Mouse (Mus musculus) cerebellum, adult 2 months (tissue): ENCODE data around the gene Sbf2. TPM values are rescaled to one million over a fixed set of nuclear protein-coding genes. Genes with fewer than 3 reads are reported as not detected.

Source experiments
- DNase-seq, 2 experiments: peaks; one replicate each; pipeline ENCODE4 v3.0.0; 2021
- H3K27ac ChIP-seq: fragments of 200-500 bp; 2 replicates; pipeline ENCODE4 v1.5.1; 2012; ENCODE audit warnings: low read length, control low read depth, inconsistent platforms; ENCODE audit not compliant: insufficient read depth
- H3K27me3 ChIP-seq: fragments of 200-500 bp; 2 replicates; pipeline ENCODE4 v1.6.1; 2012; ENCODE audit warnings: inconsistent platforms, mild to moderate bottlenecking, low read length, moderate library complexity; ENCODE audit not compliant: control insufficient read depth, insufficient read depth
- H3K4me1 ChIP-seq: fragments of 200-500 bp; 2 replicates; pipeline ENCODE4 v1.6.1; 2011; ENCODE audit warnings: low read length; ENCODE audit not compliant: control insufficient read depth, insufficient read depth
- H3K4me3 ChIP-seq: fragments of 200-500 bp; replicated peaks from 2 replicates; pipeline ENCODE3; 2011; ENCODE audit warnings: mild to moderate bottlenecking, low read depth, low read length, control low read depth; ENCODE audit not compliant: insufficient read depth
- CTCF ChIP-seq: fragments of 200-500 bp; IDR thresholded peaks from 2 replicates; pipeline ENCODE4 v1.5.1; 2011; ENCODE audit warnings: low read depth, mild to moderate bottlenecking, control low read depth, low read length, moderate library complexity, borderline replicate concordance; ENCODE audit not compliant: insufficient read depth
- POLR2A ChIP-seq: fragments of 200-500 bp; IDR thresholded peaks from 2 replicates; pipeline ENCODE4 v1.6.1; 2011; ENCODE audit warnings: low read length, control low read depth, borderline replicate concordance; ENCODE audit not compliant: insufficient read depth
- WGBS: fragments of 180-500 bp; shearing (Covaris S2); methylation state at CpG from one replicate; pipeline ENCODE4 v1.1.7; 2018; 5-methylcytosine and 5-hydroxymethylcytosine counted together
- polyA plus RNA-seq: library from polyadenylated mRNA; depleted of rRNA; stranded (reverse); fragments of >200 nt; gene quantifications from 2 replicates; pipeline ENCODE4 v1.2.3, GENCODE M21; 2012

The Sbf2 gene
- polyA plus RNA-seq, 1 experiment: 34.7 TPM

GRCm38 (mm10) chr7:110491038-110491437, 123.7 kb downstream of the Sbf2 start:
- 87% methylated on average over 5 of the region's 5 CpGs for WGBS
- no peak for TF ChIP-seq CTCF
- no peak for TF ChIP-seq POLR2A
- no peaks in the 10 kb centered on the region for H3K4me1 ChIP-seq
- no peak overlapping the region for H3K27ac ChIP-seq
- DNase-seq: no peak
- no peak overlapping the region for H3K4me3 ChIP-seq
- H3K27me3 ChIP-seq: no peaks in the 10 kb centered on the region

- no peak overlapping the region for H3K27ac ChIP-seq
- 53% methylated on average over 5 of the region's 5 CpGs for WGBS
These were observed 129.7 kb downstream of the Sbf2 start for GRCm38 (mm10) chr7:110485051-110485450.

GRCm38 (mm10) chr7:110470987-110471386, 143.7 kb downstream of the Sbf2 start:
- H3K27ac ChIP-seq: no peak overlapping the region
- no peaks in the 10 kb centered on the region for H3K4me1 ChIP-seq
- no peaks in the 10 kb centered on the region for H3K27me3 ChIP-seq
- 91% methylated on average over 6 of the region's 6 CpGs for WGBS
- TF ChIP-seq CTCF (no peak), POLR2A (no peak)
- H3K4me3 ChIP-seq: no peak overlapping the region
- no peak for DNase-seq

More at GRCm38 (mm10) chr7:110485051-110485450, 129.7 kb downstream of the Sbf2 start:
- no peak for DNase-seq
- H3K4me1 ChIP-seq: no peaks in the 10 kb centered on the region
- TF ChIP-seq POLR2A: no peak
- no peak for TF ChIP-seq CTCF
- H3K4me3 ChIP-seq: no peak overlapping the region
- no peaks in the 10 kb centered on the region for H3K27me3 ChIP-seq

GRCm38 (mm10) chr7:110463471-110463870, 151.3 kb downstream of the Sbf2 start:
- no peak overlapping the region for H3K4me3 ChIP-seq
- no peak for DNase-seq
- 92% methylated on average over 5 of the region's 5 CpGs for WGBS
- no peak overlapping the region for H3K27ac ChIP-seq
- no peak for TF ChIP-seq CTCF
- TF ChIP-seq POLR2A: no peak
- no peaks in the 10 kb centered on the region for H3K4me1 ChIP-seq
- no peaks in the 10 kb centered on the region for H3K27me3 ChIP-seq

- DNase-seq: peak; percentile 48 to 54
- H3K4me1 ChIP-seq: no peaks in the 10 kb centered on the region
- TF ChIP-seq POLR2A (no peak), CTCF (peak; percentile 56)
- no peak overlapping the region for H3K4me3 ChIP-seq
- no peaks in the 10 kb centered on the region for H3K27me3 ChIP-seq
- WGBS: 22% methylated on average over 4 of the region's 4 CpGs
- H3K27ac ChIP-seq: no peak overlapping the region
These were observed 182.4 kb downstream of the Sbf2 start for GRCm38 (mm10) chr7:110432301-110432700.

GRCm38 (mm10) chr7:110416318-110416717, 198.4 kb downstream of the Sbf2 start:
- 33% methylated on average over 1 of the region's 1 CpGs for WGBS
- TF ChIP-seq CTCF (no peak), POLR2A (no peak)
- no peak for DNase-seq

GRCm38 (mm10) chr7:110414276-110414675, 200.4 kb downstream of the Sbf2 start:
- no peak overlapping the region for H3K4me3 ChIP-seq
- H3K27me3 ChIP-seq: no peaks in the 10 kb centered on the region
- H3K4me1 ChIP-seq: no peaks in the 10 kb centered on the region
- WGBS: 87% methylated on average over 5 of the region's 5 CpGs
- TF ChIP-seq CTCF (no peak), POLR2A (no peak)
- DNase-seq: no peak
- no peak overlapping the region for H3K27ac ChIP-seq

More at GRCm38 (mm10) chr7:110416318-110416717, 198.4 kb downstream of the Sbf2 start:
- Histone ChIP-seq H3K27ac (no peak overlapping the region), H3K27me3 (no peaks in the 10 kb centered on the region), H3K4me3 (no peak overlapping the region), H3K4me1 (no peaks in the 10 kb centered on the region)

GRCm38 (mm10) chr7:110402092-110402491, 212.6 kb downstream of the Sbf2 start:
- 96% methylated on average over 1 of the region's 1 CpGs for WGBS

More at GRCm38 (mm10) chr7:110402092-110402491, 212.6 kb downstream of the Sbf2 start:
- no peak for TF ChIP-seq CTCF
- no peak for TF ChIP-seq POLR2A
- Histone ChIP-seq H3K4me1 (no peaks in the 10 kb centered on the region), H3K27me3 (no peaks in the 10 kb centered on the region), H3K27ac (no peak overlapping the region), H3K4me3 (no peak overlapping the region)
- no peak for DNase-seq
